Mouse (Mus musculus) bone marrow macrophage, adult 2 months (primary cell): Measurements from ENCODE around the gene Aldh3b2. TPM values are rescaled to one million over a fixed set of nuclear protein-coding genes. Genes with fewer than 3 reads are reported as not detected.

Experiments
- H3K27ac ChIP-seq: 2 replicates; pipeline ENCODE4 v1.5.1; 2012; ENCODE audit warnings: low read depth, low read length; ENCODE audit not compliant: insufficient read depth
- H3K4me1 ChIP-seq: 2 replicates; pipeline ENCODE4 v1.6.1; 2012; ENCODE audit warnings: low read length; ENCODE audit not compliant: control insufficient read depth, insufficient read depth
- H3K4me3 ChIP-seq: 2 replicates; pipeline ENCODE4 v1.5.1; 2012; ENCODE audit warnings: mild to moderate bottlenecking, low read length, moderate library complexity; ENCODE audit not compliant: insufficient read depth
- CTCF ChIP-seq: IDR thresholded peaks from 2 replicates; pipeline ENCODE4 v1.5.1; 2012; ENCODE audit warnings: low read depth, mild to moderate bottlenecking, low read length, moderate library complexity
- POLR2A ChIP-seq: IDR thresholded peaks from 2 replicates; pipeline ENCODE4 v1.6.1; 2012; ENCODE audit warnings: mild to moderate bottlenecking, low read depth, low read length, borderline replicate concordance
- polyA plus RNA-seq: library from polyadenylated mRNA; stranded (reverse); fragments of >200 nt; gene quantifications from 2 replicates; pipeline ENCODE4 v1.2.4, GENCODE M21; 2012; ENCODE audit not compliant: missing spikeins, insufficient read depth, insufficient read length

Aldh3b2 gene
- not detected in 2 replicates for polyA plus RNA-seq

DNA sequence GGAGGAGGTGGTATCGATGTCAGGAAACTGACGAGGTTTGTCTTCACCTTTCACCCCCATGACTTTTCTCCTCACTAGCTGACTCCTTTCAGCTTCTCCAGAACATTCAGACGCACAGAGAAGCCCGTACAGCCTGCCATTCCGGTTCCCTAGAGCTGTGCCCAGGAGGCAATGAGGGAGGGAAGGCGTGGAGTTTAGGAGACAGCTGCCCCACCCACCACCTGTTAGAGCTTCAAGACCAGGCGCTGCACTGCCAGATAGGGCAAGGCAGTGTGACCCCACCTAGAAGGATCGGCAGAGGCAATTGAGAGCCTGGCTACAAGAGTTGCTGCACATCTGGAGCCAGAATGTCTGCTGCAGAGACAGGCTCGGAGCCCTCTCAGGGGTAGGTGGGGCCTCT is at the start of gene Aldh3b2:
Gene Aldh3b2, plus strand, starts transcription at position 100 of the 400 bp plus-strand sequence.
- Histone ChIP-seq H3K4me3 (no peak within 1 kb of the TSS), H3K27ac (no peak within 1 kb of the TSS), H3K4me1 (no peaks in the 10 kb centered on the region)
- TF ChIP-seq CTCF: no peak
- TF ChIP-seq POLR2A: no peak

- no peak for TF ChIP-seq POLR2A
- H3K4me3 ChIP-seq: no peak overlapping the region
- H3K27ac ChIP-seq: peak overlapping the region; percentile 89
- peaks cover 55% of the 10 kb centered on the region for H3K4me1 ChIP-seq
Measured at GRCm38 (mm10) chr19:3922661-3923371, 49.3 kb upstream of the Aldh3b2 start.

GRCm38 (mm10) chr19:3923586-3923985 is 48.5 kb upstream of the Aldh3b2 start:
- Histone ChIP-seq H3K4me1 (peaks cover 60% of the 10 kb centered on the region), H3K27ac (peak overlapping the region; percentile 89), H3K4me3 (no peak overlapping the region)
- TF ChIP-seq CTCF: no peak
- TF ChIP-seq POLR2A: no peak

DNA sequence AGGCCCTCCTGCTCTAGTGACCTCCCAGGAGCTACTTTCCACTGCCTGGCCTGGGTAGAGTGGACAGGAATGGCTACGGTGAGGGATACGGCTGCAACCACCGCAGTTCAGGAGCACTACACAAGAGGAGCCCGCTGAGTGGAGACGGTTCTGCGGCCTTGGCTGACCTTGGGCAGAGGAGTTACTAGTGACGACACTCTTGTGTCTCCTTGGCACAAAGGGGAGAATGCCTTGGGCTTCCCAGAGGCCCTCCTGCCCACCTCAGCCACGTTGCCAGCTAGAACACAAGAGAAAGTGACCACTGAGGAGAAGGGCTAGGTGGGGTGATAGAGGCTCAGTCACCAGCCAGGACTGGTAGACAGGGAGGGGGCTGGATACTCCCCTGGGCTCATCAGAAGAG is 47.9 kb upstream of the Aldh3b2 start:
- Histone ChIP-seq H3K27ac (peak overlapping the region; percentile 89), H3K4me3 (no peak overlapping the region), H3K4me1 (peaks cover 63% of the 10 kb centered on the region)
- no peak for TF ChIP-seq POLR2A
- TF ChIP-seq CTCF: no peak

DNA sequence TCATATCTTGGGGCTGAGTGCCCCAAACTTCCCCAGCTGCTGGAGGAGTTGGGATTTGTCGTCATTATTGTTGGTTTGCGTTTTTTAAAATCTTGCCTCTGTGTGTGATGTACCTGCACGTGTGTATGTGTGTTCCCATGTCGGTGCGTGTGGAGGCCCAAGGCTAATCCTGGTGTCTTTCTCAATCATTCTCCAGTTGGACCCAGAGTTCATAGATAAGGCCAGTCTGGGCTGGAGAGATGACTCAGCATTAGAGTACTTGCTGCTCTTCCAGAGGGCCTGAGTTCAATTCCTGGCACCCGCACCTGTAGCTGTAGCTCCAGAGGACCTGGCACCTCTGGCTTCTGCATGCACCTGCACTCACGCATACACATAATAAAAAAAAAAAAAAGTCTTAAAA is 47.3 kb upstream of the Aldh3b2 start:
- TF ChIP-seq POLR2A (no peak), CTCF (no peak)
- Histone ChIP-seq H3K4me1 (peaks cover 63% of the 10 kb centered on the region), H3K27ac (peak overlapping the region; percentile 89), H3K4me3 (no peak overlapping the region)

DNA sequence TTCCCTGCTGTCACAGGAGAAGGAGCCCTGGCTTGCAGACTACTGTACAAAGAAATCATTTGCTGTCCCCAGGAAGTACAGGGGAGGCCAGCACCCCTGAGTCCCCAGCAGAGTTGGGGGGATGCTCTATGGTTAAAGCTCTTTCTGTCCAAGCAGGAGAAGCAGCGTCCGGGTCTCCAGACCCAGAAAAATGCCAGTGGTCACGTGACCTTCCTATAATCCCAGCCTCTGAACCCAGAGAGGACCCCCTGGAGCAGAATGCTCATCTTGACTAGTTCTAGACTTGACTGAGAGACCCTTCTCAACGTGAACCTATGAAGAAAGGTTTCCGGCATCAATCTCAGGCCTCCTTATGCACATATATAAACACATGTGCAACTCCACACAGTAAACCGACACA is 46.3 kb upstream of the Aldh3b2 start:
- no peak overlapping the region for H3K4me3 ChIP-seq
- H3K4me1 ChIP-seq: peaks cover 66% of the 10 kb centered on the region
- no peak overlapping the region for H3K27ac ChIP-seq
- TF ChIP-seq POLR2A (no peak), CTCF (no peak)

GRCm38 (mm10) chr19:3926279-3926678 is 45.8 kb upstream of the Aldh3b2 start:
- no peak overlapping the region for H3K4me3 ChIP-seq
- H3K27ac ChIP-seq: peak overlapping the region; percentile 28
- TF ChIP-seq POLR2A (no peak), CTCF (no peak)
- peaks cover 69% of the 10 kb centered on the region for H3K4me1 ChIP-seq

DNA sequence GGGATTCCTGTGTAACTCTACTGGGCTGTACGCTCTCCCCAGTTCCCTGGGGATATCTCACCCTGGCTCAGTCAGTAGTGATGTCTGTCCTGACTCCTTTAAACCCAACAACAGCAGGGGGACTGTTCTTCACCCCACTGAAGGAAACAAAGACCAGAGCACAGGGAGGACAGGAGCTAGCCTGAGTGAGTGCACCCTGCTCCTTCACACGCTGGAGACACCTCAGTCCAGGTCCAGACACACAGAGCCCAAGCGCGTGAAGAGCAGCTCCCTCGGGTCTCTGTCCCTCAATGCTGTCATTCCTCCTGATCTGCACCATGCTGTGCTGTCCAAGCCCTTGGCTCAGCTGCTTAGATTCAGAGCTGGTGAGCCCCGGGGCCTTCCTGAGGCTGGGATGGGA is 45.4 kb upstream of the Aldh3b2 start:
- H3K4me1 ChIP-seq: peaks cover 71% of the 10 kb centered on the region
- TF ChIP-seq POLR2A (no peak), CTCF (no peak)
- no peak overlapping the region for H3K4me3 ChIP-seq
- peak overlapping the region; percentile 28 for H3K27ac ChIP-seq

DNA sequence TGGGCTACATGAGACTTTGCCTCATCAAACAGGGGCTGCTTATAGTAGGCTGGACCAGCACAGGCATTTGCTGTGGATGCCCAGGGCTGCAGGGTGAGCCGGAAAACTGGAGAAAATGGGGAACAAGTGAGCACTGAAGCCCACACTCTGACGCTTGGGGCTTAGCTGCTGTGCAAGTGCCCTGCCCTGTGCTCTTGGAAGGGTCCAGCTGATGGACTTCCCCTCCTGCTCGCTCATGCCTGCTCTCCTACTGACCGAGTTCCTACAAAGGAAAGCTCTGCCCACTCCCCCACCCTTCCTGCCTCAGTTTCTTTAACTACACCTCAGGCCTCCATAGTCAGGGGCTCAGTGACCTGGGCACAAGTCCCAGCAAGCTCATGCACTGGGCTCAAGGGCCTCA is 44.1 kb upstream of the Aldh3b2 start:
- peak overlapping the region; percentile 90 for H3K27ac ChIP-seq
- peaks cover 73% of the 10 kb centered on the region for H3K4me1 ChIP-seq
- peak overlapping the region; percentile 20; the same call in 1 of the 2 replicates for H3K4me3 ChIP-seq
- TF ChIP-seq CTCF (no peak; the same call in 1 of the 2 replicates), POLR2A (no peak)

GRCm38 (mm10) chr19:3928779-3929178 is 43.3 kb upstream of the Aldh3b2 start:
- no peak for TF ChIP-seq CTCF
- no peak for TF ChIP-seq POLR2A
- peak overlapping the region; percentile 90 for H3K27ac ChIP-seq
- peaks cover 72% of the 10 kb centered on the region for H3K4me1 ChIP-seq
- peak overlapping the region; percentile 60 for H3K4me3 ChIP-seq
